Mouse (Mus musculus): ENCODE data around the gene Cd63.

- TF ChIP-seq CTCF (IDR thresholded peaks at IDR 0.05; ENCODE audit: low read depth, low read length) (no peak), POLR2A (IDR thresholded peaks at IDR 0.05; ENCODE audit: insufficient read depth, low read length) (no peak), EP300 (IDR thresholded peaks at IDR 0.05; ENCODE audit: insufficient read depth, low read depth, low read length) (no peak; the same call in 1 of the 2 replicates)
Observed at GRCm38 (mm10) chr10:128888941-128889827, 11.6 kb upstream of the Cd63 start.

All from ES-Bruce4 (cell line).